Mouse (Mus musculus) olfactory bulb, adult 2 months (tissue): ENCODE data around the gene Xrn2.

Experiments
- CTCF ChIP-seq: fragments of 200-500 bp; IDR thresholded peaks from 2 replicates; pipeline ENCODE4 v1.5.1; 2012; ENCODE audit warnings: low read depth, mild to moderate bottlenecking, low read length, moderate library complexity; ENCODE audit not compliant: insufficient read depth
- POLR2A ChIP-seq: fragments of 200-500 bp; IDR thresholded peaks from 2 replicates; pipeline ENCODE4 v1.6.1; 2012; ENCODE audit warnings: mild to moderate bottlenecking, low read depth, low read length, moderate library complexity; ENCODE audit not compliant: insufficient read depth

- TF ChIP-seq POLR2A: no peak
- TF ChIP-seq CTCF: no peak
Measured at GRCm38 (mm10) chr2:147053229-147053892, 40.6 kb downstream of the Xrn2 start.
